Mouse (Mus musculus) B cell, adult 2 months (primary cell): Measurements from ENCODE around the gene Gpr183.

ENCODE experiments used
- DNase-seq, 2 experiments: peaks; one replicate each; pipeline ENCODE4 v3.0.0; 2022

The Gpr183 gene

DNA sequence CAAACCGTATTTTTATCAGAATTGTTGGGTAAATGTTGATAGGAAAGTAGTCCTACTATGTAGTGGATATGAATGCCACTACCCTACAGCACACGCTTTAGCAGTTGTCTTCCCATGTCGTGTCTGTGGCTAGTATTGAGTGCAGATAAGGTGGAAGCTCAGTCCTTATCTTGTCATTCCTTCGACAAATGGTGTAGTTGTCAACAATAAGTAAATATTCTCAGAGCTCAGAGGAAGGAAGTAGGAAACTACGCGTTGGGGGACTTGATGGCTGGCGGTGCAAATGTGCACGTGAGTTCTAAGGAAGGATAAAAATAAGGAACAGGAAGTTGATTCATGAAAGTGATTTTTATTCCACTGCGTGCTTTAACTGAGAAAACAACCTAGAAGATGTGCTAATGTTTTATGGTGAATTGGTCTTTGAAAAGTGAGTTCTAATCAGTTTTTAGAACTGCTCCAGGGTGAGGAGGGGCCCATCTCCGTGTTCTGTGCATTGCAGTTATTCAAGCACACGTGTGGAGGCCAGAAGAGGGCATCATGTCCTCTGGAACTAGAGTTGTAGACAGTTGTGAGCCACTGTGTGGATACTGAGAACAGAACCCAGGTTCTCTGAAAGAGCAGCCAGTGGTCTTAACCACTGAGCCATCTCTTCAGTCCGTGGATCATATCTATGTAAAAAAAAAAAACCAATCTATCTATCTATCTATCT, 35.6 kb downstream of the Gpr183 start:
- DNase-seq, result peak; percentile 60 to 64

DNA sequence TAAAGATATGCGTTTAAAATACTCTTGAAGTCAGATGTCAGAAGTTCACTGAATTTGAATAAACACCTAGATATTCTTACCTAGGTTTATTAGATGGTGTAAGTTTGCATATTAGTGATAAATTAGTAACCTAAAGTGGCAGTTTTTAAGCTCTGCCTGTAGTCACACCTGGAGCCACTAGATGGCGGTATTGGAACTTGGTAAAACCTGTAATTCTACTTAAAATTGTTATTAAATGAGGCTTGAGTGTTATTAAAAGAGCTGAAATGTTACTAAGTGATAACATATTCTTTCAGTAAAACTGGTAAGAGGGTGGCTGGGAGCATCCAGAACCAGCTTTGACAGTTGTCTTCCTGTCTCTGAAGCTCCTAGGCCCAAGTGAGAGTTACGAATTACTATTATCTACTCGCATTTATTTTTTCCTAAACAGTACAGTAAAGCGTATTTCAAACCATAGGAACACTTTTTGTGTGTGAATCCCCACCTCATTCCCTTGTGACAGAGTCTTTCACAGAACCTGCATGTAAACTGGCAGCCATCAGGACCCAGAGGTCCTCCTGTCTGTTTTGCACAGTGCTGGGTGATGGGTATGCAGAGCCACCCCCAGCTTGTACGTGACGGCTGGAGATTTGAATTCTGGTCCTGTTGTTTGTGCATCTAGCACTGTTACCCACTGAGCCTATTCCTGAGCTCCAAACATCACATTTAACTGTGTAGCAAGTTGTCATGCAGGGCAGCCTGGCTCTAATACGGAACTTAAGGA, 36.4 kb downstream of the Gpr183 start:
- peak; percentile 83 to 86 for DNase-seq

DNA sequence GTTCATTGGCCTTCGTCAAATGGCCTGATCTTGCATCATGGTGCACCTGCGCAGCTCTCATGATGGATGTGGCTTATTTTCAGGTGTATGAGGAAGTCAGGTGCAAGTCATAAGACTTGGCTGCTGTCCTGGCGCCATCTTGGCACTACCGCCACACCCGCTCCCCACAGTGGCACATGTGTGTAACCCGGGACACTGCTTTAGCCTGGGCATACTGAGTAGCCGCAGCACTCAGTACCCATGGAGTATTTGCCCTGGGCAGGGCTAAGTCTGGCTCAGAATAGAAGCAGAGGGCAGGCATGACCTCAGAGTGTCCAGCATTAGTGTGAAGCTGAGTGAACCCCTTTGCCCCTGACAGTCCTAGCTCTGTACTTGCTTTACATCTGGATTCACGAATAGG, 37.5 kb downstream of the Gpr183 start:
- DNase-seq, result no peak

DNA sequence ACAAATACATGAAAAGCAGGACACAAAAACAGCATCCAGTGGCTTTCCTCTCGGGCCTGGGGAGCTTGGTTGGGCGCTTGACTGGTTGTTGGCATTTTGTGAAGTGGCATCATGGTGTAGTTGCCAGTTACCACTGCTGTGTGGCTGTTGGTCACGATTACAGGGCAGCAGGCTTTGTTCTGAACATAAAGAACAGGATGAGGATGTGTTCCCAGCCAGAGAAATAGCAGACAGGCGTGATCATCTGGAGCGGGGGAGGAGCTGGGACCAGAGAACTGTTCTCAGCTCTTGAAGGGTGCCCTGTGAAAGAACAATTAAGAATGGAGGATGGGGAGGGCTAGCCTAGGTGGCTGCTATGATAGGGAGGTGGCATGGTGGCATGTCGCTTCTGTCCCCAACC, 38.1 kb downstream of the Gpr183 start:
- DNase-seq, result no peak

DNA sequence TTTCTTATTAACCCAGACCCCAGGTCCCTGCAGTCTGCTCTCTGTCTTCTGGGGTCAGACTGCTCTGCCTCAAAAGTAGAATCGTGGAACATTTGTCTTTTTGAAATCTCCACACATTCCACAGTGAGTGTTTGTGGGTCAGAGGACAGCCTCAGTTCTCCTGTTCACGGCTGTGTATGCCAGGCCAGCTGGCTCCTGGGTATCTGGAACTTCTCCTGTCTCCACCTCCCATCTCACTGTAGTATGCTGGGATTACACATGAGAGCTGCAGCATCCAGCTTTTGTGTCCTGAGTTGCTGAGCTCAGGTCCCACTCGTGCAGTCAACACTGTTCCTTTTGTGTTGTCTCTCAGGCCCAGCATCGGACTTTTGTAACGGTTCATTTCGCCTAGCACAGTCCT, 40.1 kb downstream of the Gpr183 start:
- no peak for DNase-seq

DNA sequence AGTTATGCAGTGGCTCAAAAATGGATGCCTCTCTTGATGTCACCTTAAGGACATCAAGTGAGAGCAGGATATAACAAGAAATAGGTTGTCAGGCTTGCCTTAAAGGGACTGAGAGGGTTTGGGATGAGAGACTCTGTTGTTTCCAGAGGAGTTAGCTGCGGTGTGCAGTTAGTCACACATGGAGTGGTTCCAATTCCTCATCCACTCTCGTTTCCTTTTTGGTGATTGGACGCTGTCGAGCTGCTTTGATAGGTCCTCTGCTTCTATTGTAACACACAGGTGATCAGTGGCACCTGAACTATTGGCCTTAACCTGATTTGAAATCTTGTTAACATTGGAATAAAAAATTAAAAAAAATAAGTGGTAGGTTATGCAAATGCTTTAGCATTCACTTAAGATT, 42.3 kb downstream of the Gpr183 start:
- DNase-seq, result no peak

DNA sequence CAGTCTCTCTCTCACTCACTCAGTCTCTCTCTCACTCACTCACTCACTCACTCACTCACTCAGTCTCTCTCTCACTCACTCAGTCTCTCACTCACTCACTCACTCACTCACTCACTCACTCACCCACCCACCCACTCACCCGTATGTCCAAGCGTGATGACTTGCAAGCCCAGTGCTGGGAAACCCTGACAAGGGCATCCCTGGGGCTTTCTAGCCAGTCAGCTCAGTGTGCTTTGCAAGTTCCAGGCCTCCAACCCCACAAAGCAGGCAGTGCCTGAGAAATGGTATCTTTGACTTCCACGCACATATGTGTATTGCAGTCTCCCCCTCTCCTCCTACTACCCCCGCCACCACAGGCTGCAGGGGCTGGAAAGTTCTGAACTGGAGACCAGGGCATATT, 43.0 kb downstream of the Gpr183 start:
- no peak for DNase-seq

DNA sequence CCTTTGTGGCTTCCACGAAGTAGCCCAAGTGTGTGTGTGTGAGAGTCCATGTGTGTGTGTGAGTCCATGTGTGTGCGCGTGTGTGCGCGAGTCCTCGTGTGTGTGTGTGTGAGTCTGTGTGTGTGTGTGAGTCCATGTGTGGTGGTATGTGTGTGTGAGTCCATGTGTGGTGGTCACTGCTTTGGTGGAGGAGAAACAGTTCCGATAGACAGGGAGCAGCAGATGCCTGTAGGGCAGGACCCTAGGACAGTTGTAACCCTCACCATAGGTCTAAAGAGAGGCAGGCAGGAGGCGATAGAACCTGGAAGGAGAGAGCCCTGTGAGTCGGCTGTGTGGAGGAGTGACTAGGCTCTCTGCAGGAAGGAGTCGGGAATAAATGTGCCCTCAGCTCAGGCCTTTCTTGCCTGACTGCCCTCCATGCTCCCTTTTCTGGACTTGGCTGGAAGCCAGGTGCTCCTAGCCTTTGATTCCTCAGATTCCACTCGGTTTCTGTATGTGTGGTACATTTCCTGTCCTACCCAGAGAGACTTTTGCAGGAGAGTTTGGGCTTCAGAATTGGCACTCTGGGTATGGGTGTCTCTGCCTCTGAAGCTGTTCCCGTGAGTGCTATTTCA, 44.4 kb downstream of the Gpr183 start:
- no peak for DNase-seq

DNA sequence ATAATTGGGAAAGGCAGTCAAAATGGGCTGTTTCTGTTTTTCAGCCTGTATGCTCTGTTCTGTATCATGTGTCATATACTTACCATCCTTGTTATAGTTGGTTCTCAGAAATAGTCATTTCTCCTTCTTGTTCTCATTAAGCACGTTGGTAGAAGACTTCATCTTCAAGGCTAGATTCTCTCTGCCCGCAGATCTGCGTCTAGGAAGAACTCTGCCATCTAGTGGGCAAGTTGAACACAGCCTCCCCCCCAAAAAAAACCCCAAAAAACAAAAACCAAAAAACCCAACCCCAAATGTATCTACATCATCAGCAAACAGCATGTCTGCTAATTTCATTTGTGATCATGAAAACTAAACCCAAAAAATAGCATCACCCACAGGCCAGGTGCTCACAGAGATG, 45.2 kb downstream of the Gpr183 start:
- peak; percentile 63 to 67 for DNase-seq

DNA sequence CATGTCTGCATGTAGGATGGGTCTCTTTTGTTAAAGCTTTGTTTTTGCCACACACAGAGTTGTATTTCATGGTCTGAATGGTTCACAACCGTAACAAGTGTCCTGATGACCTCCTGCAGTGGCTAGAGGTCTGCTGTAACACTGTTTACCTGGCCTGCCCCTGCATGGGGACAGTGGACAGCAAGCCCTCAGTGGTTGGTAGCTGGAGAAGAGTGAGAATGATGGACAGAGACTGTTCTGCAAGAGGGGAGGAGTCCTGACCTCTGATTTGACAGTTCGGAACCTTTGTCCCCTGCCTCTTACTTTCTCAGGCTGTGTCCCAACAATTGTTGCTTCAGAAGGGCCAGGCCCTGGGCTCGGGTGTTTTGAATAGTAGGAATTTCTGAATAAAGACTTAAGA, 46.7 kb downstream of the Gpr183 start:
- no peak for DNase-seq

DNA sequence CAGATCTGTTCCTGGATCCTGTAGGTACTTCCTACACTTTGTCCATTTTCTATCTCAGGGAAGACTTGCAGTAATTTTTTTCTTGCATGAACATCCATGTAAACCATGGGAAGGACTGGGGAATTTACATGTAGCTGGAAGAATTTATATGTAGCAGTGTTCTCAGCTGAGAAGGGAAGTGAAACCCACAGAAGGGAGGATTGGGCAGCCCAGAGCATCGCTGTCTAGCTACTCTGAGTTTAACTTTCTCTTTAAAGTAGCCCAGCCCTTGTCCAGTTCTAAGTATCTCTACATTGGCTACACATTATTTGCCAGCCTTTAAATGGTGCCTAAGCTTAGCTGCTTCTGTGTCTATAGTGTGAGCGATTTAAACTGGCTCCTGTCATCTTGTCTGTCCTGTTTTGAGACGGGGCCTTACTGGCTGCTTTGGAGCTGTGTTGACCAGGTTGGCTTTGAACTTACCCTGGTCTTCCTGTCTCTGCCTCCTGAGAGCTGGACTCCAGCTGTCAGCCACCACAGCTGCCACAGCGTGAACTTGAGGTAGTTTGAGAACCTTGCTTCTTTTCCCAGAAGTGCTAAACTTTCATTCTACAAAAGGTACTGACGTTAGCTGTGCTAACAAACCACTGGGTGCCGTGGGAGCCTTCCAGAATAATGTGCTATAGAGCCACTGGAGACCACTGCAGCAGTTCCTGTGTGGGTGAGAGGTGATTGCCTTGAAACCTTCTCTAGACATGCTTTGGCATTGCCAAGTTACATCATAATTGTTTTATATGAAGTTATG, 48.5 kb downstream of the Gpr183 start:
- DNase-seq, result peak; percentile 71 to 76

DNA sequence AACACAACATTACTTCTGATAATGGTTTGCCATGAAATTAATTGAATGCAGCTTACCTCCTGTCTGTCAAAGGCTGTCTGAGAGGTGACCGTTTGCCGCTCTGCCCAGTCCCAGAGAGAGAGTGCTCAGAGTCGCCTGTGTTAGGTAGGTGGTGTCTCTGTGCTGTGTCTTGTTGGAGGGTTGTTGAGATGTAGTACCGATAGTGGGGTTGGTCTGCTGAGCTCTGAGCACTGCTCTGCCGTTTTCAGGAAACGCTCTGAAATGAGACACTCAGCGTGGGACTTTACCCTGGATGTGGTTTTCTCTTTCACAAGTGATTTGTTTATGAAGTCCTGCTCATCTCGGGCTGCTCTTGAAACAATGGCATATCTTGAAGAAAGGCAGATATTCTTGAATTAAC, 49.4 kb downstream of the Gpr183 start, which contains the start of gene Gpr18:
Gene Gpr18 (minus strand): TSS at position 161 of the 400 bp plus-strand sequence.
- peak; percentile 73 to 80 for DNase-seq

DNA sequence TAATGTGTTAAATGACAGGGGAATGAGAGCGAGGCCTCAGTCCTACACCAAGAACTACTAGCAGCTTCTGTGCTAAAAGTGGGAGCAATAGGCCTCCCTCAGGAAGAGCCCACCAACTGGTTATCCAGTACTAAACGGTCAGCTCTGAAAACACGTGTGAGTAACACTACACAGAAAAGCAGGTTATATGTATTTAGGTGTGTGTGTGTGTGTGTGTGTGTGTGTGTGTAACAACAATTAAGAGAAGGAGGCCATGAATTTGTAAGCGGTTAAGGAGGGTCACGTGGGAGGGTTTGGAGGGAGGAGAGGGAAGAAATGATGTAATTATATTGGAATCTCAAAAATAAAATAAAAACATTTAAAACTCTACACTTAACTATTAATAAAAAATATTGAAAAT, 49.9 kb downstream of the Gpr183 start:
- DNase-seq, result no peak

DNA sequence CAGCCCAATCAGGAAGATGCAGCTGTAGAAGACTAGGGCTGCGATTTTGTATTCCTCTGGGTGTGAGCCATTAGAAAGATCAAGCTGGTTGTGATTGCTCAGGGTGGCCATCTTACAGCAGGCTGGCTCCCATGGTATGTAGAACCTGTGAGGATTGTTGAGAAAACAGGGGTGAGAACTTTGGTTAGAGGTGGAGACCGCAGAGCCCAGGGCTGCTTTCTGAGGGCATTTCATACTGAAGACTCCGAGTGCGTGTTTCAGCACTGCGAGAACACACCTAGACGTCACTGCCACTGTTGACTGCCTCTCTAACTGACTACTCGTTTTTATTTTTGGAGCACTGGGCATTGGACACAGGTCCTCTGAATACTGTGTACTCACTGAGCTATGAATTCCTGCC, 52.5 kb downstream of the Gpr183 start:
- no peak for DNase-seq

DNA sequence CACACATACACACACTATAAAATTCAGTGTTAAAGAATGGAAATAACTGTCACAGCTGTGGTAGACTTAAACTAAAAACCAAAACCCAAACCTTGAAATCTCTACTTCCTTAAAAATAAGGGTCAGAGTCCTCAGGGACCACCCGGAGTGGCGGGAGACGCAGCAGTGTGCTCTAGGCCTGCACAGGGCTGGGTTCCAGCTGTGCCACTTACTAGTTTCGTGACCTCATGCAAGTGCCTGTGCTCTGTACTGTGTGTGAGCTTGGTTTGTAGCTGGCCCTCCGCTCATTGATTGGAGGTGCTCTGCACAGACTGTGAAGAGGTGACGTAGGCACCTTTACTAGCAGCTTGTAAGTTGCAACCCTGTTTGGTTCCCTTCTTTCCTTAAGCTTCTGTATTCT, 55.1 kb downstream of the Gpr183 start:
- DNase-seq, result no peak

DNA sequence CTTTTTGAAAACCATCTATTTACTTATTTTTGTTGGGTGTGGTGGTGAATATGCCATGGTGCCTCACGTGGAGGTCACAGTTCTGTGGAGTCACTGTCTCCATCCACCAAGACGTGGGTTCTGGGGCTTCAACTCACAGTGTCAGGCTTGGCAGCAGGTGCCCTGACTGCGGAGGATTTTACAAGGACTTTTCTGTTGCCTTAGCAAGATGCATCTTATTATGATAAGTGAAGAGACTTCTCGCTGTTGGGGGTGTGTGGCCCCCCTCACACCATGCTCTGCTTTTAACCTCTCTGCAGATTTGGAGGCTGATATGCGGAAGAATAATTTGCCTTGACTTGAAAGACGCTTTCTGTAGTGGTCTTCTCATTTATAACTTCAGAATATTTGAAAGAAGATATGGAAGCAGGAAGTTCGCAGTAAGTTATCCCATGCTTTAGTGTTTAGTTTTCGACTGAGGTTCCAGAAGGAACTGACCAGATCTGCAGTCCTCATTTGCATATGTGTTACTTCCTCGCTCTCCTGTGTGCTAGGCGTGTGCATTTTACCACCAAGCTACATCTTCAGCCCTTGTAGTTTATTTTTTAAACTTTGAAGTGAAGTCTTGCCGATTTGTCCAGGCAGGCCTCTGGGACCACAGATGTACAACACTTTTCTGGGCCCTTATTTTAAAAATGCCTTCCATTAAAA, 57.9 kb downstream of the Gpr183 start:
- DNase-seq, result peak; percentile 53 to 57

DNA sequence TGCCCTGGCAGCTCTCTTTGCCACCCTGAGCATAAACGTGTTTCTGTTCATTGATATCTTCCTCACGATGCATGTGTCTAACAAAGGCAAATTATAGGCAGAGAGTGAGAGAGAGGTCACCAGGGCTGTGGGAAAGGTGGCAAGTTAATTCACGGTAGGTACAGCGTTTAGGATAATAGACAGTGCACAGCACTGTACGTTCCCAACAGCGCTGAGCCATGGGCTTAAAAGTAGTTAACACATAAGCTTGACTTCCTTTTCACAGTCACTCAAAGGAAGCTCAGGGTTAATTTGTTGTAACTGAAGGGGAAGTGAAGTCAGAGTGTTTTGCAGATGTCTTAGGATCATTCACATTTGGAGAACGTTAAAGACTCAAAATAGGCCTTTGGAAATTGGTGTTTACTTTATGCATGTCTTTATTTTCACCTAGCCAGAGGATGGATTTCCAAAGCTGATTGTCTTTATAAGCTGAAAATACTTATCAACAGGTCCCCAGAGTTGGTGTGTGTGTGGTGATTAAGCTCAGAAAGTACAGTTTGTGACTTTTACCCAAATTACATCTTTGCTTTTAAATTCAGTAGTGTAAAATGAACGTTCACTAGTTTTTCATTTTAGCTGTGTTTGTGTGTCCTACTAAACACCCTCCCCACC, 58.5 kb downstream of the Gpr183 start:
- peak in 1 of 2 experiments; percentile 33 for DNase-seq

DNA sequence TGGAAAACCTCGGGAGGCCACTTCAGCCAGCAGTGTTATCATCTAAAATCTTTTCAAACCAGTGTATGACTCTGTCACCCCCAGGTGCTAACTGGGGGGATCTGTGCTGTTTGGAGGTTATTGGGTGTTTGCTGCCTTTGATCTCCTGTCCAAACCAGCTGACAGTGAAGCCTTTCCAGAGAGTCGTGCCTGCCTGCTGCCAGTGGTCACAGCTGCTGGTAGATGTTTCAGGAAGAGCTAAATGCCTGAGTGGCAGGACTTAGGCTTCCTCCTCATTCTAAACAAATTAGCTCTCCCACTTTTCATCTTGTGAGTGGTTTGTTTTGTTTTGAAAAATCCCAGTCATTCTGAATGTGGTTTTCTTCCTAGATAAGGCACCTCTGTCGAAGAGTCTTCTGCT, 60.2 kb downstream of the Gpr183 start:
- no peak for DNase-seq

DNA sequence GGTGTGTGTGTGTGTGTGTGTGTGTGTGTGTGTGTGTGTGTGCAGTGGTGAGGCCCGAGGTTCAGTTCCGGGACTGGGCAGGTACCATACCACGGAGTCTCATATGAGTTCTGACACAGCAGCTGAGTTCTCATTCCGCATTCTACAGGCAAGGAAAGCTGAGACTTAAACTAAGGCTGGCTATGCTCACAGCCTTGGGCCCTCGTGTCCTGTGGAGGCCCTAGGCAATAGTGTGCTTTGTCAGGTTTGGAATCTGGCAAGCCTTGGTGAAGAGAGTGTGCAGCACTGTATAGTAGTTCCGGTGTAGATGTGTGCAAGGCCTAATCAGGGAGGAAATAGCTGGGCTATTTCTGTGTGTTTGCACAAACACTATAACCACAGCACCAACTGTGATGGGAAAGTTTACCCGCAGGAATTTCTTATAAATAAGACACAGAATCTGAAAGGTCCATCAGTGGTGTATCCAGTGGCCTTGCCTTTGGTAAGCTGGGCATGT, 61.6 kb downstream of the Gpr183 start:
- peak; percentile 30 to 34 for DNase-seq
